ENCODE assay signal across 8 mouse cellular contexts in genomic region chr1:136131603-136132291, GRCm38 (mm10). TPM values are rescaled to one million over a fixed set of nuclear protein-coding genes. Genes with fewer than 3 reads are reported as not detected.
DNase-seq lines count a peak whose midpoint lies in the region; ATAC-seq and TF ChIP-seq lines count a peak whose summit lies in the region.

No protein-coding gene starts in this region.

- no peaks in the 10 kb centered on the region for H3K9me3 ChIP-seq in hindbrain, embryonic 14.5 days (ENCODE audit: control insufficient read depth, low read length)

- no peak for DNase-seq in kidney, adult 2 months
- DNase-seq in kidney, postnatal 14 days = no peak
- DNase-seq in CD4-positive, CD25-positive, alpha-beta regulatory T cell, adult 2 months (ENCODE audit: low read depth, low spot score) = peak; percentile 43
- peak; percentile 78 to 79 for DNase-seq in cerebellum, postnatal 10 days
- DNase-seq in hindbrain, embryonic 14.5 days (ENCODE audit: low spot score) = peak; percentile 60
- DNase-seq in mesoderm, embryonic 11.5 days (ENCODE audit: low read depth, low spot score) = peak; percentile 71
- DNase-seq in thymus, postnatal 14 days = peak; percentile 59
- no peak for DNase-seq in right cerebral cortex, postnatal 25 days

- TF ChIP-seq CTCF in kidney, adult 2 months (conservative IDR thresholded peaks at IDR 0.05; ENCODE audit: insufficient read depth, insufficient read length, low read depth, low read length) = no peak

- no peaks in the 10 kb centered on the region for H3K36me3 ChIP-seq in kidney, adult 2 months (ENCODE audit: control insufficient read depth, insufficient read depth, low read length)
- no peaks in the 10 kb centered on the region for H3K36me3 ChIP-seq in hindbrain, embryonic 14.5 days (replicated peaks; ENCODE audit: control insufficient read depth, insufficient read depth)

- H3K4me2 ChIP-seq in hindbrain, embryonic 14.5 days (replicated peaks) = peak overlapping the region; percentile 76

- ATAC-seq in hindbrain, embryonic 14.5 days (ENCODE audit: low FRiP score) = peak; percentile 49

- H3K27me3 ChIP-seq in kidney, adult 2 months (replicated peaks; ENCODE audit: control insufficient read depth, insufficient read depth, low read length) = no peaks in the 10 kb centered on the region; the same call in 1 of the 2 replicates
- no peaks in the 10 kb centered on the region for H3K27me3 ChIP-seq in hindbrain, embryonic 14.5 days (ENCODE audit: control insufficient read depth, insufficient read depth, low read length)

- H3K4me1 ChIP-seq in kidney, adult 2 months (ENCODE audit: control insufficient read depth, insufficient read depth, low read length) = no peaks in the 10 kb centered on the region
- H3K4me1 ChIP-seq in hindbrain, embryonic 14.5 days (replicated peaks; ENCODE audit: control insufficient read depth, insufficient read depth, low read length) = peaks cover 43% of the 10 kb centered on the region

- peak overlapping the region; percentile 59 for H3K4me3 ChIP-seq in kidney, adult 2 months (ENCODE audit: insufficient read depth, low read depth, low read length)
- H3K4me3 ChIP-seq in hindbrain, embryonic 14.5 days (replicated peaks; ENCODE audit: low read length) = peak overlapping the region; percentile 93

- no peak for TF ChIP-seq POLR2A in kidney, adult 2 months (IDR thresholded peaks at IDR 0.05; ENCODE audit: low read depth, low read length)

- WGBS in kidney, adult 2 months = 7% methylated on average over 43 of the region's 43 CpGs
- WGBS in hindbrain, embryonic 14.5 days = under 1% methylated on average over 38 of the region's 43 CpGs

- H3K27ac ChIP-seq in kidney, adult 2 months (ENCODE audit: insufficient read depth, low read depth, low read length) = no peak overlapping the region
- H3K27ac ChIP-seq in hindbrain, embryonic 14.5 days = peak overlapping the region; percentile 96

- H3K9ac ChIP-seq in hindbrain, embryonic 14.5 days = peak overlapping the region; percentile 100

RNA-seq across cellular contexts. Expression of gene Kif21b, which starts 0.6 kb away (rescaled TPM):
- polyA plus RNA-seq in kidney, adult 2 months (2012; rRNA removed) = 1.3 and 4.2 TPM in 2 replicates
- 49.4 and 51.7 TPM in 2 replicates for polyA plus RNA-seq in hindbrain, embryonic 14.5 days (2014; fragmentation: Nextera tagmentation; extraction: Ambion mirVana)

Comparison
In these comparisons a context has a peak if more than half of its experiments do, and no peak if none do; other contexts are left out.
1. DNase-seq: peak in CD4-positive, CD25-positive, alpha-beta regulatory T cell, adult 2 months (single experiment), cerebellum, postnatal 10 days (2 of 2), hindbrain, embryonic 14.5 days (single experiment), mesoderm, embryonic 11.5 days (single experiment) and thymus, postnatal 14 days (single experiment); none in kidney, adult 2 months (single experiment), kidney, postnatal 14 days (single experiment) and right cerebral cortex, postnatal 25 days (single experiment).